Mouse (Mus musculus) frontal cortex, postnatal 14 days (tissue): ENCODE measurements at regions not wholly inside any gene's neighbourhood (a gene's known extent, or its start where the extent isn't known, plus 50 kb on each side); places are given as distances from the start of the nearest gene placed in this dataset.
A peak's percentile ranks its signal among the peaks of the same experiment; 100 is the strongest.
"Not testable (repeated sequence)": the region's sequence is repeated elsewhere in the genome, so short reads cannot be mapped to it uniquely, and the experiment has no call there.

Experiments
- DNase-seq, 2 experiments: peaks; one replicate each; pipeline ENCODE4 v3.0.0; 2022; ENCODE audit warnings: low spot score in 2 of 2

DNA sequence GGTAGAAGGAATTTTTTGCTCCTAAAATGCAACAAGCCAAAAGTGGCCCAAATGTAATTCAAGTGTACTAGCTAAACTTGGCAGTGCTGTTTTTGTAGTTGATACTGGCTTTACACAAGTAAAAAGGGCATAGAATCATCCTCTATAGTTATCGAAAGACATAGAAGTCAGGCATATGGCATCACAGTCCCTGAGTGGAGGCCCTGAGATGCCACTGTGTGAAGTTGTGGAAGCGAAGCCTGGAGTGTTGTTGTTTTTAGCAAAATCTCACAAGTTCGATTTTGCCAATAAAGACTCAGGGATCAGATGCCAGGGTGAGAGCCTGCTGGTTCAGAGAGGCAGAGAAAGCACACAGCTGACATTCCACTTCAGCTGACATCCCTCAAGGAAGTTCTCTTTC lies 121.6 kb upstream of the C9orf72 start:
- no peak for DNase-seq

DNA sequence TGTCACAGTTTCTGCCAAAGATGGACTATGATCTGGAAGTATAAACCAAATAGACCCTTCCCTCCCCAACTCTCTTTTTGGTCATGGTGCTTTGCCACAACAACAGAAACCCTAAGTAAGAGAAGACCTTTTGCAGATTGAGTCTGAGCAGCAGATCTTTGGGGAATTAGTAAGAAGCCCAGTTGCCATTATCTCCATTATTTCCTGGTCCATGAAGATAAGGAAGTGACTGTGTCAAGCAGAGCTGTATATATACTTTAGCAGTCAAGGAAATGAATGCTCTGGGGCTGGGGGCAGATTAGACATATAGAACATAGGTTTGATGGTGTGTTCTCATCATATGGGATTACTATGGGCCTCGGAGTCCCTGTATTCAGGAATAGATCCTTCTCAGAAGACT lies 117.8 kb upstream of the C9orf72 start:
- no peak for DNase-seq

DNA sequence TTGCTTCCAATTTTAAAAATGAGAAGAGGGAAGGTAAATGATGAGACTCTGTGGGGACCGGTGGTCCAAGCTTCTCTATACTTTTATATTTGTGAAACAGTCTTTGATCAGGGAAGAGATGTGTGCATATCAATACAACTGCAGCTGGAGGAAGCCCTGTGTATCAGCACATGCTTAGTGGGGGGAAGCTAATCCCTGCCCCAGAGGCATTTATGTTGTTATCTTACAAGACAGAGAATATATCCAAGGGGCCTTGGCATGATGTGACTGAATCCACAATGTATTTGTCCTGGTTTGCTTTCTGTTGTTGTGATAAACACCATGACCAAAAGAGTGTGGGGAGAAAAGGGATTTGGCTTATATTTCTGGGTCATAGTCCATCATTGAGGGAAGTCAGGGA lies 105.2 kb upstream of the C9orf72 start:
- no peak for DNase-seq

GRCm38 (mm10) chr4:35325300-35325699 lies 99.3 kb upstream of the C9orf72 start:
- DNase-seq, result no peak

GRCm38 (mm10) chr4:35322432-35323173 lies 96.6 kb upstream of the C9orf72 start:
- DNase-seq, result no peak

DNA sequence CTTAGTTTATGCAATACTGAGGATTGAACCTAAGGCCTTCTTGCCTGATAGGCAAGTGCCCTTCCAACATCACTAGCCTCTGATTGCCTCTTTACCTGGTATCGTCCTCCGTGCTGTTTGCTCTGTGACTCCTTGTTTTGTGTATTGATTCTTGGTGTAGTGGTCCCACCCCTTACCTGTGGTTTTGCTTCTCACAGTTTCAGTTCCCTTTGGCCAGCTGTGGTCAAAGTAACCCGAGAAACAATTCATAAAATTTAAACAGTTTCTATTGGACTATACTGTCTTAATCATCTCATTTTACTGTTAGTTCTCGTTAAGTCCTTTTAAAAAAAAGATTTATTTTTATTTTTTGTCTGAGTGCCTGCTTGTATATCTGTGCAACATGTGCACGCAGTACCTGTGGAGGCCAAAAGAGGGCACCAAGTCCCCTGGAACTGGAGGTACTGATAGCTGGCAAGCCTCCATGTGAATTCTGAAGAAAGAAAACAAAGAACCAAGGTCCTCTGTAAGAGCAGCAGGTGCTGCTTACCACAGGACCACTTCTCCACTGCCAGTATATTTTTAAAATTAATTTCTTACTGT lies 84.5 kb upstream of the C9orf72 start:
- peak in 1 of 2 experiments; percentile 15 for DNase-seq

- no peak for DNase-seq
Measured at GRCm38 (mm10) chr4:35308221-35308620, 82.2 kb upstream of the C9orf72 start.

GRCm38 (mm10) chr4:35305210-35305609 lies 79.2 kb upstream of the C9orf72 start:
- DNase-seq, result no peak

- no peak for DNase-seq
Measured at GRCm38 (mm10) chr4:35300848-35301247, 74.9 kb upstream of the C9orf72 start.

DNA sequence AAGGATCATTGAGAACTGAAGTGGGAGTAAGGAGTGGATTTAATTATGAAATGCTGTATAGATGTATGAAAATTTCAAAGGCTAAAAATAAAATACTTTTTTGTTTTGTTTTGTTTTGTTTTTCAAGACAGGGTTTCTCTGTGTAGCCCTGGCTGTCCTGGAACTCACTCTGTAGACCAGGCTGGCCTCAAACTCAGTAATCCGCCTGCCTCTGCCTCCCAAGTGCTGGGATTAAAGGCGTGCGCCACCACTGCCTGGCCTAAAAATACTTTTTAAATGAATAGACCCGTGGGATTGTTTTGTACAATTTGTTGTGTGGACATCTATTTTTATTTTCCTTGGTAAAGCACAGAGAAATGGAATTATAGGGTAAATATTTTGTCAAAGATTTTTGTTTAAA lies 74.4 kb upstream of the C9orf72 start:
- DNase-seq, result not testable (repeated sequence)

GRCm38 (mm10) chr4:35284611-35285010 lies 58.6 kb upstream of the C9orf72 start:
- DNase-seq, result no peak
